Mouse (Mus musculus): ENCODE data around the gene Alkbh6. TPM values are rescaled to one million over a fixed set of nuclear protein-coding genes. Genes with fewer than 3 reads are reported as not detected.
A peak's percentile ranks its signal among the peaks of the same experiment; 100 is the strongest.

Gene Alkbh6
- polyA plus RNA-seq, 1 experiment: 99.0 TPM

DNA sequence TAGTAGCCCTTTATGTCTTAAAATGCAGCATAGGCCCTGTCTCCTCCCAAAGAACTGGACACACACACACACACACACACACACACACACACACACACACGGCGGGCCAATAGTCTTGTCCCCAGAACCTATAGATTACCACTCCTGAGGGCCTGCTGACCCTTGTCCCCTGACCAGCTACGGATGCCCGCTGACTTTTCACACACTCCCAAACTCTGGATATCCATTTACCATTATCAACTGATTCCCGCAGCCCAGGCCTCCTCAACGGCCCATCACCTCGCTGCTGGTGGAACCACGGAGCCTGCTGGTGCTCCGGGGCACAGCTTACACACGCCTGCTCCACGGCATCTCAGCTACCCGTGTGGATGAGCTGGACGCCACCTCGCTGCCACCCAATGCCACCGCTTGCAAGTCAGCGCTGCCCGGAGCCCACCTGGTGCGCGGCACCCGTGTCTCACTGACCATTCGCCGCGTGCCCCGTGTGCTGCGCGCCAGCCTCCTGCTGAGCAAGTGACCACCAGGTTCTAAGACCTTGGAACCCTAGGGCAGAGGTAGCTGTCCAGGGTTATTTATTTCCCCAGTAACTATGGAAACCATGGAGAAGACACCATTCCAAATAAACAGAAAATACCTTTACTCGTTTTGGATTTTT, 5.3 kb downstream of the Alkbh6 start:
- H3K4me1 ChIP-seq (ENCODE audit: control insufficient read depth, insufficient read depth, low read length): peaks cover 10% of the 10 kb centered on the region; the same call in 1 of the 2 replicates
- 35% methylated on average over 27 of the region's 27 CpGs for WGBS
- no peaks in the 10 kb centered on the region for H3K36me3 ChIP-seq (ENCODE audit: control insufficient read depth, insufficient read depth, low read length)
- H3K27ac ChIP-seq (ENCODE audit: insufficient read depth, low read depth, low read length): peak overlapping the region; percentile 92
- H3K27me3 ChIP-seq (replicated peaks; ENCODE audit: control insufficient read depth, insufficient read depth, low read length): no peaks in the 10 kb centered on the region
- peak; percentile 89 for DNase-seq
- TF ChIP-seq CTCF (conservative IDR thresholded peaks at IDR 0.05; ENCODE audit: insufficient read depth, insufficient read length, low read depth, low read length) (no peak), POLR2A (IDR thresholded peaks at IDR 0.05; ENCODE audit: low read depth, low read length) (peak; percentile 65)
- peak overlapping the region; percentile 64 for H3K4me3 ChIP-seq (ENCODE audit: insufficient read depth, low read depth, low read length)

DNA sequence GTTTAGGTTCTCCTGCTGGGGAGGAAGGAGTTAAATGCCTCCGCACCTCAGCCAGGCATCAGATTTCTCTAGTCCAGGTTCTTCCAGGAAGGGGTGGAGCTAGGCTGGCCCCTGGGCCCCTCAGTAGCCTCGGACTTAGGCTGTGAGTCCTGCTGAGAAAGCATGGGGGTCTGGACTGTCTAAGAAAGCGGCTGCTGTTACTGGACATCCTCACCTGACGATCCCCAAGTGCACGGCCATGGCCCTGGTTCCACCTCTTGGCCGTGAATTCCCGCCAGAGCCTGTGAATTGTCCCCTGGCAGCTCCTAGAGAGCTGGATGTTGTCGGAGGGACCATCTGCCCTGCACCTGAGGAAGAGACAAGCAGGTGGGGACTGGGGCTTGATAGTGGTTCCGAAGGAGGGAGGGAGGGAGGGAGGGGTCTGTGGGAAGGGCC, 6.2 kb downstream of the Alkbh6 start, which contains the start of gene Syne4:
TSS of gene Syne4 (plus strand) at position 87 of the 435 bp plus-strand sequence.
- peak within 1 kb of the TSS; percentile 64 for H3K4me3 ChIP-seq (ENCODE audit: insufficient read depth, low read depth, low read length)
- no peaks in the 10 kb centered on the region for H3K36me3 ChIP-seq (ENCODE audit: control insufficient read depth, insufficient read depth, low read length)
- H3K27me3 ChIP-seq (replicated peaks; ENCODE audit: control insufficient read depth, insufficient read depth, low read length): no peaks in the 10 kb centered on the region
- H3K4me1 ChIP-seq (ENCODE audit: control insufficient read depth, insufficient read depth, low read length): peaks cover 10% of the 10 kb centered on the region; the same call in 1 of the 2 replicates
- 20% methylated on average over 9 of the region's 9 CpGs for WGBS
- peak; percentile 65 for DNase-seq
- no peak for TF ChIP-seq CTCF (conservative IDR thresholded peaks at IDR 0.05; ENCODE audit: insufficient read depth, insufficient read length, low read depth, low read length)
- TF ChIP-seq POLR2A (IDR thresholded peaks at IDR 0.05; ENCODE audit: low read depth, low read length): no peak
- H3K27ac ChIP-seq (ENCODE audit: insufficient read depth, low read depth, low read length): peak within 1 kb of the TSS; percentile 92

DNA sequence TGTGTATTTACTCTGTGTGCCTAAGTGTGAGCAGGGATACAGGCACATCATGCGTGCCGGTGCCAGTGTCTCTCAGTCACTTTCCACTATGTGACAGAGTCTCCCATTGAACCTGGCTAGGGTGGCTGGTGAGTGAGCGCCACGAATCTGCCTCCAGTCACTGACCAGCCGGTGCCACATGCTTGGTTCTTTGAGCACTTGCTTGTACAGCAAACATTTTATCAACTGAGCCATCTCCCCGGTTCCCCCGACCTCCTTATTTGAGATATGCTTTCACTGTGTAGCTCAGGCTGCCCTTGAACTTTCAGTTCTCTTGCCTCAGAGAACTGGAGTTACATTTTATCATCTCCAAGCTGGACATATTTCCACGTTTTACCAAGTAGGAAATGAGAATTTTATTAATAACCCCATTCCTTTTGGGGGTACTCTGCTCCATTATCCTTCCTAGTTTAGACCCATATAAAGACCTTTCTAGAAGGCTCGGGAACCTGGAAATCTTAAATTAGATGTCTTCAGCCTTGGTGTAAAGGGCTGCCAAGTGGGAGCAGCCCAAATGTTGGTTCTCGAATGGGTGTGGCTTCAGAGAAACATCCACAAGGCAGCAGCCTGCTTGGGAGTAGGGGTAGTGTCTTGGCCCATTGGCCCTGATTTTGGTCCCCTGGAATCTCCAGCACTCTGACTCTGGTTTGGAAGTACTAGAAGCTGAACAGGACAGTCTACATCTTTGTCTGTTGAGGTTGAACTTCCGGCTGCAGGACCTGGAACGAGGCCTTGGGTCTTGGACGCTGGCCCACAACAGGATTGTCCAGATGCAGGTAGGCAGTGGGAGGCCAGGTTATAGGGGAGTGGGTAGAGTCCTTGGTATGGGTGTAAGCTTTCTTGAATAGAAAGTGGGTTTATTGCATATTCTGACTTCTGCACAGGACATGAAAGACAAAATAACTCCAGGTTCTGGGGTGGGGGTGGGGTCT, 7.3 kb downstream of the Alkbh6 start:
- Histone ChIP-seq H3K27me3 (replicated peaks; ENCODE audit: control insufficient read depth, insufficient read depth, low read length) (no peaks in the 10 kb centered on the region), H3K36me3 (ENCODE audit: control insufficient read depth, insufficient read depth, low read length) (no peaks in the 10 kb centered on the region), H3K4me3 (ENCODE audit: insufficient read depth, low read depth, low read length) (peak overlapping the region; percentile 50), H3K27ac (ENCODE audit: insufficient read depth, low read depth, low read length) (peak overlapping the region; percentile 27; the same call in 1 of the 2 replicates), H3K4me1 (ENCODE audit: control insufficient read depth, insufficient read depth, low read length) (peaks cover 17% of the 10 kb centered on the region; the same call in 1 of the 2 replicates)
- DNase-seq: peak; percentile 57
- 58% methylated on average over 13 of the region's 13 CpGs for WGBS
- TF ChIP-seq CTCF (conservative IDR thresholded peaks at IDR 0.05; ENCODE audit: insufficient read depth, insufficient read length, low read depth, low read length) (no peak), POLR2A (IDR thresholded peaks at IDR 0.05; ENCODE audit: low read depth, low read length) (no peak)

DNA sequence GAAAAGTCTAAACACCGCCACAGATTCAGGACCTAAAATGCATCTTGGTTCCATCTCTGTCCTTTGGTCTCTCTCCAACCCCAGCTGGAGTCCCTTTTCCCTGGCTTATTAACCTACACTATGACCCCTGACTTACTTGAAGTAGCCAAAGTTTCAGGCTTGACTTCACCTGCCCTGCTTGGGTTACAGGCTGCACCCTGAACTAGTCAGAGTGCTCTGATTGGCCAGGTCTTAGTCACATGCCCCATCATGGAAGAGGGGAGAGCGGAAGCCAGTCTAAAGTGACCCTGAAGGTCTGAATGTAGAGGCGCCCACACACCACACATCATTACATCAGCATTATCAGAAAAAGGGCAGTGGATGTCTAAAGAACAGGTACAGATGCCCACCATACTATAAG, 9.6 kb downstream of the Alkbh6 start:
- TF ChIP-seq CTCF (conservative IDR thresholded peaks at IDR 0.05; ENCODE audit: insufficient read depth, insufficient read length, low read depth, low read length) (no peak), POLR2A (IDR thresholded peaks at IDR 0.05; ENCODE audit: low read depth, low read length) (no peak)
- Histone ChIP-seq H3K27ac (ENCODE audit: insufficient read depth, low read depth, low read length) (peak overlapping the region; percentile 79), H3K36me3 (ENCODE audit: control insufficient read depth, insufficient read depth, low read length) (no peaks in the 10 kb centered on the region), H3K27me3 (replicated peaks; ENCODE audit: control insufficient read depth, insufficient read depth, low read length) (no peaks in the 10 kb centered on the region), H3K4me3 (ENCODE audit: insufficient read depth, low read depth, low read length) (peak overlapping the region; percentile 9; the same call in 1 of the 2 replicates), H3K4me1 (ENCODE audit: control insufficient read depth, insufficient read depth, low read length) (peaks cover 26% of the 10 kb centered on the region; the same call in 1 of the 2 replicates)
- peak; percentile 85 for DNase-seq
- 59% methylated on average over 3 of the region's 3 CpGs for WGBS

DNA sequence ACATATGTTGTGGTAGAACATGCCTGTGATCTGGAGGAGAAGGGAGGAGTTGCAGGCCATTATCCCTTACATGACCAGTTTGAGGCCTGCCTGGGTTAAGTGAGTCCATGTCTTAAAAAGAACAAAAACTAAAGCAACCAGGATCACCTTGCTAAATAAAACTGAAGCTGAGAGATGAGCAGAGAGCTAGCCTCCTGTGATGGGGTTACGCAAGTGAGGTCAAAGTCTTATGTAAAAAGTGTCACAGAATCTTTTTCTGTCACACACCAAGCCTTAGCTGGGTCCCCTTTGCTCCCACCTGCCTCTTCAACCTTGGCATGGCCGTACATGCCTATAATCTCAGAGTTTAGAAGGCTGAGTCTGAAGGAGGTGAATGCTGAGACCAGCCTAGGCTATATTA, 12.4 kb downstream of the Alkbh6 start:
- peaks cover 26% of the 10 kb centered on the region; the same call in 1 of the 2 replicates for H3K4me1 ChIP-seq (ENCODE audit: control insufficient read depth, insufficient read depth, low read length)
- H3K36me3 ChIP-seq (ENCODE audit: control insufficient read depth, insufficient read depth, low read length): no peaks in the 10 kb centered on the region
- H3K4me3 ChIP-seq (ENCODE audit: insufficient read depth, low read depth, low read length): no peak overlapping the region
- DNase-seq: no peak
- TF ChIP-seq CTCF (conservative IDR thresholded peaks at IDR 0.05; ENCODE audit: insufficient read depth, insufficient read length, low read depth, low read length) (no peak), POLR2A (IDR thresholded peaks at IDR 0.05; ENCODE audit: low read depth, low read length) (no peak)
- H3K27me3 ChIP-seq (replicated peaks; ENCODE audit: control insufficient read depth, insufficient read depth, low read length): no peaks in the 10 kb centered on the region
- H3K27ac ChIP-seq (ENCODE audit: insufficient read depth, low read depth, low read length): peak overlapping the region; percentile 79
- WGBS: 59% methylated on average over 2 of the region's 2 CpGs

DNA sequence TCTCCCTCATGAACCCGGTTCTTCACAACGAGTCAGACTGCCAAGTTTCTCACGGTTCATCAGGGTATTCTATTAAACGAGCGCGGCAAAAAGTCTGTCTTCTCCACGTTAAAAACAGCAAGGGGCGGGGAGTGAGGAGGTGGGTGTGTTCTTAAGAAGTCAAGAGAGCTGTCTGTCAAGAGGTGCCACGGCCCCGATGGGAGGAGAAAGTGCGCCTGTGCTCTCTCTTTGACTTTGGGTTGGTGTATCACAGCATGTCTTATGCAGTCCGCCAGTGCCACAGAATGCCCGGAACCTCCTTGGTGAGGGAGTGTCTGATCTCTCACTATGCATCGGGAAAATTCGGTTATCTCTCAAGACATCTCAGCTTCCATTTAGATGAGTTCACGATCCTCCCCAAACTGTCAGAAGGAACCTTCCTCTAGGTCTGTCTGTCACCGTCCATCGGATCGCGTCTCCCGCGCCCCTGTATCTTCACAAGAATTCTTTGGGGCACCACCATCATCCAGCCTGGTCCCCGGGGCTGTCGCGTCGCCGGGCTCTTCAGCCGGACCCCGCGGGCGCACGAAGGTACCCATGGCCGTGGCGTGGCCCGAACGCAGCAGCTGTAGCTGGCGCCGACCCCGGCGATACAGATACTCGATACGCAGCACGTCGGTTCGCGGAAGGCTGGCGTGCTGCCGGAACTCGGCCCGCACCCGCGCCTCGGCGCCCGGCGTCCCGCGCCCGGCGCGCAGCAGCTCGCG, 13.2 kb downstream of the Alkbh6 start, which contains the start of gene E130208F15Rik:
TSS of gene E130208F15Rik (plus strand) at position 202 of the 746 bp plus-strand sequence.
- DNase-seq: peak; percentile 95
- peak within 1 kb of the TSS; percentile 79 for H3K4me3 ChIP-seq (ENCODE audit: insufficient read depth, low read depth, low read length)
- peaks cover 26% of the 10 kb centered on the region; the same call in 1 of the 2 replicates for H3K4me1 ChIP-seq (ENCODE audit: control insufficient read depth, insufficient read depth, low read length)
- under 1% methylated on average over 63 of the region's 63 CpGs for WGBS
- TF ChIP-seq POLR2A (IDR thresholded peaks at IDR 0.05; ENCODE audit: low read depth, low read length) (peak; percentile 40), CTCF (conservative IDR thresholded peaks at IDR 0.05; ENCODE audit: insufficient read depth, insufficient read length, low read depth, low read length) (no peak)
- H3K27ac ChIP-seq (ENCODE audit: insufficient read depth, low read depth, low read length): peak within 1 kb of the TSS; percentile 92
- H3K27me3 ChIP-seq (replicated peaks; ENCODE audit: control insufficient read depth, insufficient read depth, low read length): no peaks in the 10 kb centered on the region
- H3K36me3 ChIP-seq (ENCODE audit: control insufficient read depth, insufficient read depth, low read length): no peaks in the 10 kb centered on the region

All from kidney, adult 2 months (tissue).